Mouse (Mus musculus) MEL-GATA-1-ER (cell line): Measurements from ENCODE around the gene Spaca4.

Experiments used
- DNase-seq: peaks from one replicate; pipeline ENCODE4 v3.0.0-alpha.2; 2012; ENCODE audit warnings: low read depth; ENCODE audit errors: extremely low read depth

Gene Spaca4

GRCm38 (mm10) chr7:45727625-45728024 lies 2.0 kb upstream of the Spaca4 start:
- no peak for DNase-seq

- DNase-seq, result no peak
These were observed 806 bp upstream of the Spaca4 start for GRCm38 (mm10) chr7:45726419-45726818.

- no peak for DNase-seq
These were observed 462 bp downstream of the Spaca4 start for GRCm38 (mm10) chr7:45725151-45725550.

GRCm38 (mm10) chr7:45723781-45724180 lies 1.8 kb downstream of the Spaca4 start:
- DNase-seq, result no peak

- no peak for DNase-seq
These were observed 2.3 kb downstream of the Spaca4 start for GRCm38 (mm10) chr7:45723301-45723700.

- DNase-seq, result no peak
These were observed 3.3 kb downstream of the Spaca4 start for GRCm38 (mm10) chr7:45722348-45722713.

- DNase-seq, result no peak
These were observed 3.8 kb downstream of the Spaca4 start for GRCm38 (mm10) chr7:45721642-45722347.

GRCm38 (mm10) chr7:45721234-45721571 lies 4.4 kb downstream of the Spaca4 start:
- DNase-seq, result no peak

- DNase-seq, result no peak
These were observed 5.0 kb downstream of the Spaca4 start, which contains the start of gene Fam83e for GRCm38 (mm10) chr7:45720413-45721233. Gene Fam83e, plus strand, starts transcription at chr7:45721212.

GRCm38 (mm10) chr7:45719738-45720412 lies 5.7 kb downstream of the Spaca4 start:
- DNase-seq, result no peak

- DNase-seq, result no peak
These were observed 6.4 kb downstream of the Spaca4 start for GRCm38 (mm10) chr7:45719180-45719579.

GRCm38 (mm10) chr7:45718331-45718730 lies 7.3 kb downstream of the Spaca4 start:
- DNase-seq, result no peak

- peak; percentile 93 for DNase-seq
These were observed 7.7 kb downstream of the Spaca4 start, which contains the start of gene Sphk2 for GRCm38 (mm10) chr7:45717918-45718297. Gene Sphk2, minus strand, starts transcription at chr7:45718002.

- no peak for DNase-seq
These were observed 8.4 kb downstream of the Spaca4 start for GRCm38 (mm10) chr7:45716952-45717917.

- DNase-seq, result no peak
These were observed 9.2 kb downstream of the Spaca4 start for GRCm38 (mm10) chr7:45716460-45716857.

GRCm38 (mm10) chr7:45715741-45716459 lies 9.7 kb downstream of the Spaca4 start:
- peak; percentile 51 for DNase-seq

- peak; percentile 96 for DNase-seq
These were observed 10.4 kb downstream of the Spaca4 start, which contains the start of gene Rpl18 for GRCm38 (mm10) chr7:45715090-45715708. Gene Rpl18, plus strand, starts transcription at chr7:45715457.

- DNase-seq, result no peak
These were observed 11.0 kb downstream of the Spaca4 start for GRCm38 (mm10) chr7:45714630-45715089.

- no peak for DNase-seq
These were observed 11.6 kb downstream of the Spaca4 start for GRCm38 (mm10) chr7:45713881-45714520.
